Mouse (Mus musculus): Measurements from ENCODE around the gene Scrn2. TPM values are rescaled to one million over a fixed set of nuclear protein-coding genes. Genes with fewer than 3 reads are reported as not detected.

Gene Scrn2
- polyA plus RNA-seq (2017; shearing (Covaris generic)) = 16.8 TPM

GRCm38 (mm10) chr11:97029686-97030417, at the start of gene Scrn2:
TSS of gene Scrn2 (plus strand) at chr11:97029938.

GRCm38 (mm10) chr11:96982859-96983258, 46.9 kb upstream of the Scrn2 start, which contains the start of gene Sp2:
TSS of gene Sp2 (minus strand) at chr11:96982959.

GRCm38 (mm10) chr11:97013121-97013670, 16.5 kb upstream of the Scrn2 start, which contains the start of gene Sp6:
TSS of gene Sp6 (plus strand) at chr11:97013394.

GRCm38 (mm10) chr11:97041022-97041899, 11.5 kb downstream of the Scrn2 start, which contains the start of the genes Lrrc46 and Mrpl10:
TSS of gene Lrrc46 (minus strand) at chr11:97041407.
TSS of gene Mrpl10 (plus strand) at chr11:97041560.

GRCm38 (mm10) chr11:97050216-97050943, 20.6 kb downstream of the Scrn2 start, which contains the start of gene Osbpl7:
TSS of gene Osbpl7 (plus strand) at chr11:97050628.

Other genes starting within 250 kb of the Scrn2 start
- gene Cbx1, start 240.8 kb upstream of the Scrn2 start, polyA plus RNA-seq (2017; shearing (Covaris generic)) = 50.7 TPM
- gene Nfe2l1, start 200.0 kb upstream of the Scrn2 start, polyA plus RNA-seq (2017; shearing (Covaris generic)) = 64.3 TPM
- 0.40 TPM for gene Copz2, start 180.1 kb upstream of the Scrn2 start, polyA plus RNA-seq (2017; shearing (Covaris generic))
- gene Cdk5rap3, start 113.4 kb upstream of the Scrn2 start, polyA plus RNA-seq (2017; shearing (Covaris generic)) = 86.8 TPM
- gene Prr15l, start 101.8 kb upstream of the Scrn2 start, polyA plus RNA-seq (2017; shearing (Covaris generic)) = 0.33 TPM
- gene Pnpo, start 86.0 kb upstream of the Scrn2 start, polyA plus RNA-seq (2017; shearing (Covaris generic)) = 39.1 TPM
- 62.9 TPM for gene Sp2, start 47.0 kb upstream of the Scrn2 start, polyA plus RNA-seq (2017; shearing (Covaris generic))
- gene Sp6, start 16.5 kb upstream of the Scrn2 start, polyA plus RNA-seq (2017; shearing (Covaris generic)) = 6.7 TPM
- gene Lrrc46, start 11.5 kb downstream of the Scrn2 start, polyA plus RNA-seq (2017; shearing (Covaris generic)) = not detected
- gene Mrpl10, start 11.6 kb downstream of the Scrn2 start, polyA plus RNA-seq (2017; shearing (Covaris generic)) = 86.0 TPM
- gene Osbpl7, start 20.7 kb downstream of the Scrn2 start, polyA plus RNA-seq (2017; shearing (Covaris generic)) = 37.7 TPM
- gene Tbx21, start 85.4 kb downstream of the Scrn2 start, polyA plus RNA-seq (2017; shearing (Covaris generic)) = 9.1 TPM
- 0.11 TPM for gene Tbkbp1, start 121.6 kb downstream of the Scrn2 start, polyA plus RNA-seq (2017; shearing (Covaris generic))
- gene Kpnb1, start 157.9 kb downstream of the Scrn2 start, polyA plus RNA-seq (2017; shearing (Covaris generic)) = 30.9 TPM

Measured in activated CD4-positive, CD25-positive, alpha-beta regulatory T cell, adult 9 weeks (primary cell).